ENCODE assay signal across 8 mouse cellular contexts in the genomic region with DNA sequence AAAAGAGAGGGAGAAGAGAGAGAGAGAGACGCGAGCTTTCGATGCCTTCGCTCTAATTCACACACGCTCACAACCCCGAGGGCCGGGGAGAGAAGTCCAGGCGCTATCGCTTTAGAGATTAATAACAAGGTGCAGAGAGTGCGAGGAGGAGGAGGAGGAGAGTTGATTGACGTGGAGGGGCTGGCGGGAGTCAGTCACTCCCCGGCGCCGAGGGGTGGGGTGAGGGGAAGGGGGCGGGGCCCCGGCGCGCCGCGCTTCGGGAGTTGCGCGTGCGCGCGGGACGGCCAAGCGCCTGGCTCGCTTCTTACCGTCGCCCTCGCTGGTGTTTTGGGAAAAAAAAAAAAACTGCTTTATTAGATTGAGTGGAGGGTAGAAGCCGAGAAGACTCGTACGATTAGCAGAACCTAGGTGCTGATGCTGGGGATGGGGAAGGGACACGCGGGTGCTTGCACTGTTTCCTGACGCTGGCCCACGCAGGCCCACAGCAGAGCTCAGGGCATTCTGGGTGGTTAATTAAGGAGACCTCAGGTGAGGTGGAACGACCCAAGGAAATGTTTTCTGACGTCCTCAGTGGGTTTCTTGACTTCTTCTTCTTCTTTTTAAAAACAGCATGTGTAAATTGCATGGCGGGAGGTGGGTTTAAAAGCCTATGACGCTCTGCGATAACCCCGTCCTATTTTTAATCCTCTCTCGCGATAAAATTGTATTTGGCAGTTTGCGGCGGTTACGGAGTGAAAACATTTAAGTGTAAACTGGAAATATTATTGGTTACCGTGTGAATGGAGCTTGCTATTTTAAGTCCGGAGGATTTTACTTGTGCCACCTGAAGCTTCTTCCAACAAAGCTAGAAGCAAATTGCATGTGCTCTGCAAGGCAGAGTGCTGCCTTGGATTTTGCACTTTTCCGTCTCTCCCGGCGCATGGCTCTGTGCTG. TPM values are rescaled to one million over a fixed set of nuclear protein-coding genes. Genes with fewer than 3 reads are reported as not detected.
DNase-seq lines count a peak whose midpoint lies in the region; ATAC-seq and TF ChIP-seq lines count a peak whose summit lies in the region.

No protein-coding gene starts in this region.

- peak overlapping the region; percentile 92 for H3K27ac ChIP-seq in cortical plate, adult 2 months (ENCODE audit: insufficient read depth, low read length)

- no peak for TF ChIP-seq CTCF in cortical plate, adult 2 months (IDR thresholded peaks at IDR 0.05; ENCODE audit: extremely low read depth, insufficient read depth, low read length)

- ATAC-seq in activated CD4-positive, CD25-positive, alpha-beta regulatory T cell, adult 4 months, result peak; percentile 51
- peak; percentile 62 for ATAC-seq in megakaryocyte progenitor cell, adult 5-6 weeks (replicated peaks; ENCODE audit: poor library complexity)

- peak; percentile 71 for TF ChIP-seq POLR2A in cortical plate, adult 2 months (IDR thresholded peaks at IDR 0.05; ENCODE audit: extremely low read depth, insufficient read depth, low read length)

- peak; percentile 53 to 66 for DNase-seq in gastrocnemius, adult 8-10 months (ENCODE audit: low spot score in 2 of 2)
- peak; percentile 50 for DNase-seq in hindlimb bud, embryonic 11.5 days (ENCODE audit: extremely low spot score, low read depth, low spot score)
- peak; percentile 55 to 58 for DNase-seq in left cerebral cortex, adult 8-10 months (ENCODE audit: low spot score in 2 of 2)
- DNase-seq in right cerebral cortex, postnatal 14 days, result peak; percentile 80
- DNase-seq in urinary bladder, postnatal 36 days (ENCODE audit: low spot score in 2 of 2), result peak; percentile 74 to 83

- H3K4me3 ChIP-seq in cortical plate, adult 2 months (ENCODE audit: insufficient read depth, low read length), result peak overlapping the region; percentile 88

- no peaks in the 10 kb centered on the region for H3K4me1 ChIP-seq in cortical plate, adult 2 months (ENCODE audit: control insufficient read depth, insufficient read depth, low read length)

RNA-seq across cellular contexts. Expression of a gene that starts 1.3 kb away (rescaled TPM):
- polyA plus RNA-seq in activated CD4-positive, CD25-positive, alpha-beta regulatory T cell, adult 4 months (2017; shearing (Covaris generic)), result 10 to 100 TPM; 77.2 to 84.4 TPM
- 14.0 and 14.8 TPM in 2 replicates for polyA plus RNA-seq in cortical plate, adult 2 months (2012; rRNA removed)
- total RNA-seq in gastrocnemius, adult 8-10 months (2022), result 10 to 100 TPM; 22.9 to 31.7 (median 27.7) TPM
- total RNA-seq in left cerebral cortex, adult 8-10 months (2022), result 10 to 100 TPM; 69.8 to 80.3 (median 75.0) TPM
- total RNA-seq in megakaryocyte progenitor cell, adult 5-6 weeks (2015), result 98.5 and 108 TPM in 2 replicates
- 43.9 and 67.9 TPM in 2 replicates for total RNA-seq in megakaryocyte progenitor cell, adult 5-6 weeks (2017)

RNA-seq across cellular contexts. Expression of a gene that starts 46.6 kb away (rescaled TPM):
- polyA plus RNA-seq in activated CD4-positive, CD25-positive, alpha-beta regulatory T cell, adult 4 months (2017; shearing (Covaris generic)), result 10 to 100 TPM; 17.4 to 20.5 TPM
- polyA plus RNA-seq in cortical plate, adult 2 months (2012; rRNA removed), result 9.0 and 9.1 TPM in 2 replicates
- 10 to 100 TPM; 21.1 to 25.7 (median 22.2) TPM for total RNA-seq in gastrocnemius, adult 8-10 months (2022)
- 10 to 100 TPM; 13.4 to 16.1 (median 15.8) TPM for total RNA-seq in left cerebral cortex, adult 8-10 months (2022)
- total RNA-seq in megakaryocyte progenitor cell, adult 5-6 weeks (2015), result 34.5 and 41.4 TPM in 2 replicates
- 48.3 and 69.1 TPM in 2 replicates for total RNA-seq in megakaryocyte progenitor cell, adult 5-6 weeks (2017)

Comparison
In these comparisons a context has a peak if more than half of its experiments do, and no peak if none do; other contexts are left out.
1. Peak in every context shown above with its lines: DNase-seq, ATAC-seq, H3K4me3 ChIP-seq and H3K27ac ChIP-seq.